Mouse (Mus musculus): ENCODE results near the gene Gab2.

- no peak for TF ChIP-seq CEBPB (IDR thresholded peaks at IDR 0.05; ENCODE audit: insufficient read depth, poor library complexity, severe bottlenecking)
- TF ChIP-seq POLR2A (IDR thresholded peaks at IDR 0.05; ENCODE audit: insufficient read length, low read depth) = no peak
- no peak for TF ChIP-seq USF1 (IDR thresholded peaks at IDR 0.05; ENCODE audit: low read depth)
- no peak for TF ChIP-seq MYOD1 (IDR thresholded peaks at IDR 0.05; ENCODE audit: control insufficient read depth in 1 of 3, insufficient read length in 2 of 3, low read depth in 2 of 3)
- TF ChIP-seq MAX (IDR thresholded peaks at IDR 0.05; ENCODE audit: low read depth) = no peak
- TF ChIP-seq E2F4 (IDR thresholded peaks at IDR 0.05; ENCODE audit: insufficient read depth) = no peak
- TF ChIP-seq MYOG (IDR thresholded peaks at IDR 0.05; ENCODE audit: control insufficient read depth in 1 of 3, insufficient read depth in 1 of 3, insufficient read length in 2 of 3, low read depth in 2 of 3) = no peak
- no peak for TF ChIP-seq TCF3 (IDR thresholded peaks at IDR 0.05; ENCODE audit: insufficient read length, low read depth)
Measured at GRCm38 (mm10) chr7:97358347-97358746, 277.0 kb downstream of the Gab2 start.

Measured in myocyte (in vitro differentiated cells).